Mouse (Mus musculus) intestine, embryonic 14.5 days (tissue): ENCODE data around the gene Polr3b. TPM values are rescaled to one million over a fixed set of nuclear protein-coding genes. Genes with fewer than 3 reads are reported as not detected.

ENCODE experiments used
- ATAC-seq: fragments of 200-750 bp; cut with Nextera tagmentation; replicated peaks from 2 replicates; pipeline ENCODE4 v1.8.0; 2017; ENCODE audit warnings: low read depth, moderate number of reproducible peaks, moderate TSS enrichment, moderate library complexity; ENCODE audit not compliant: low FRiP score, low TSS enrichment
- DNase-seq: peaks from one replicate; pipeline ENCODE4 v3.0.0-alpha.2; 2018; ENCODE audit warnings: low spot score
- H3K27ac ChIP-seq: fragments of 300-500 bp; sonication (generic); 2 replicates; pipeline ENCODE4 v1.5.1; 2014; ENCODE audit warnings: low read depth, mild to moderate bottlenecking, control low read depth
- H3K27me3 ChIP-seq: fragments of 300-500 bp; sonication (generic); replicated peaks from 2 replicates; pipeline ENCODE4 v1.6.1; 2014; ENCODE audit warnings: low read length, control low read depth; ENCODE audit not compliant: control insufficient read depth, insufficient read depth
- H3K36me3 ChIP-seq: fragments of 300-500 bp; sonication (generic); 2 replicates; pipeline ENCODE4 v1.6.1; 2014; ENCODE audit warnings: low read length, control low read depth; ENCODE audit not compliant: control insufficient read depth, insufficient read depth
- H3K4me1 ChIP-seq: fragments of 300-500 bp; sonication (generic); replicated peaks from 2 replicates; pipeline ENCODE4 v1.6.1; 2014; ENCODE audit warnings: low read length, control low read depth, mixed read lengths; ENCODE audit not compliant: control insufficient read depth, insufficient read depth
- H3K4me2 ChIP-seq: fragments of 300-500 bp; sonication (generic); 2 replicates; pipeline ENCODE4 v1.6.1; 2014; ENCODE audit warnings: low read length
- H3K4me3 ChIP-seq: fragments of 300-500 bp; sonication (generic); 2 replicates; pipeline ENCODE4 v1.5.1; 2014; ENCODE audit warnings: low read depth, low read length, control low read depth, mixed read lengths
- H3K9ac ChIP-seq: fragments of 300-500 bp; sonication (generic); 2 replicates; pipeline ENCODE4 v1.6.1; 2014; ENCODE audit warnings: mild to moderate bottlenecking, low read length
- H3K9me3 ChIP-seq: fragments of 300-500 bp; sonication (generic); 2 replicates; pipeline ENCODE4 v1.6.1; 2016; ENCODE audit warnings: low read length, control low read depth; ENCODE audit not compliant: control insufficient read depth
- WGBS: fragments of 180-500 bp; shearing (Covaris S2); extraction: QIAGEN DNeasy Blood & Tissue Kit; methylation state at CpG from one replicate; pipeline ENCODE4 v1.1.7; 2014; 5-methylcytosine and 5-hydroxymethylcytosine counted together
- polyA plus RNA-seq: library from polyadenylated mRNA; unstranded; fragments of >200 nt; fragmentation: Nextera tagmentation; extraction: Ambion mirVana; gene quantifications from 2 replicates; pipeline ENCODE4 v1.2.1, GENCODE M21; 2014

The Polr3b gene
- polyA plus RNA-seq, 1 experiment from 2014 or later, result 16.0 TPM

GRCm38 (mm10) chr10:84646506-84647102, 24.5 kb downstream of the Polr3b start:
- WGBS, result 90% methylated on average over 12 of the region's 12 CpGs
- no peak overlapping the region for H3K27ac ChIP-seq
- no peak for DNase-seq
- peaks cover 26% of the 10 kb centered on the region for H3K36me3 ChIP-seq
- H3K9me3 ChIP-seq, result no peaks in the 10 kb centered on the region
- H3K4me3 ChIP-seq, result no peak overlapping the region
- H3K4me1 ChIP-seq, result no peaks in the 10 kb centered on the region
- ATAC-seq, result no peak
- H3K9ac ChIP-seq, result no peak overlapping the region
- no peak overlapping the region for H3K4me2 ChIP-seq
- no peaks in the 10 kb centered on the region for H3K27me3 ChIP-seq

DNA sequence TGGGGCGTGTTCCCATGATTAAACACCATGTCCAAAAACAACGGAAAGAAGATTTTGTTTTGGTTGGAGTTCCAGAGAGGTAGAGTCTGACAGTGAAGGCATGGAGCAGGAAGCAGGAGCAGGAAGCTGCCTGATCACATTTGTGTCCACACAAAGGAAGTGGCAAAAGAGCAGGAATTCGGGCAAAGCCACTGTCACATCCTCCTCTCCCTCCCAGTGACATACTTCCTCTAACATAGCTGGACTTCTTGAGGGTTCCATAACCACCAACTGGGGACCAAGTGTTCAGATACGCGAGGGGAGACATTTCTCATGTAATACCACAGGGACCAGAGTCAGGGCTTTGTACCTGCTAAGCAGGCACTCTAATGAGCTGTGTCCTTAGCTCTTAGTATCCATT, 25.2 kb downstream of the Polr3b start:
- no peaks in the 10 kb centered on the region for H3K9me3 ChIP-seq
- WGBS, result 83% methylated on average over 5 of the region's 5 CpGs
- no peak overlapping the region for H3K4me3 ChIP-seq
- DNase-seq, result no peak
- H3K9ac ChIP-seq, result no peak overlapping the region
- no peaks in the 10 kb centered on the region for H3K4me1 ChIP-seq
- H3K36me3 ChIP-seq, result peaks cover 26% of the 10 kb centered on the region
- no peak overlapping the region for H3K4me2 ChIP-seq
- no peak overlapping the region for H3K27ac ChIP-seq
- ATAC-seq, result no peak
- no peaks in the 10 kb centered on the region for H3K27me3 ChIP-seq

- H3K4me1 ChIP-seq, result no peaks in the 10 kb centered on the region
- H3K9ac ChIP-seq, result no peak overlapping the region
- H3K27me3 ChIP-seq, result no peaks in the 10 kb centered on the region
- no peak overlapping the region for H3K4me2 ChIP-seq
- 78% methylated on average over 4 of the region's 4 CpGs for WGBS
- H3K27ac ChIP-seq, result no peak overlapping the region
- H3K36me3 ChIP-seq, result peaks cover 35% of the 10 kb centered on the region
- H3K4me3 ChIP-seq, result no peak overlapping the region
- H3K9me3 ChIP-seq, result no peaks in the 10 kb centered on the region
- DNase-seq (no peak), ATAC-seq (no peak)
Measured at GRCm38 (mm10) chr10:84648911-84649310, 26.8 kb downstream of the Polr3b start.

DNA sequence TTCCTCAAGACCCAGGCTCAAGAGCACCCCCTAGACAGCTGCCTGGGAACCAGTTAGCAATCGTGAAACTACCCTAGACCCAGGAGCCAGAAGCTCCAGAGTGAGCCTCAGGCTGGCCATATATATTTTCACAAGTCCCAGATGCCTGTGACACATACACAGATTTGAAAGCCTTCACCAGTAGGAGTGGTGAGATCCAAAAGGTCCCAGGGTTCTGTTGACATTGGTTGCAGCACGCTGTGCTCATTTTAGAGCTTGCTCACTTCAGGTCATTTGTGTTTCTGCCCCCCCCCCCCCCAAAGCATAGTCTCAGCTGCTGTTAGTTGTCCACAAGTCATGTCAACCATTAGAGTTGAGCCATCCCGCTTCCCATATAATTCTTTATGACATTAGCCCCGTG, 31.9 kb downstream of the Polr3b start:
- H3K4me2 ChIP-seq, result no peak overlapping the region
- no peak overlapping the region for H3K9ac ChIP-seq
- no peaks in the 10 kb centered on the region for H3K27me3 ChIP-seq
- no peak overlapping the region for H3K27ac ChIP-seq
- DNase-seq (no peak), ATAC-seq (no peak)
- WGBS, result 79% methylated on average over 4 of the region's 4 CpGs
- H3K36me3 ChIP-seq, result peaks cover 14% of the 10 kb centered on the region
- H3K4me3 ChIP-seq, result no peak overlapping the region
- no peaks in the 10 kb centered on the region for H3K9me3 ChIP-seq
- 0 out of 2 replicates have a peak, but pooled peaks cover 5% of the 10 kb centered on the region for H3K4me1 ChIP-seq

GRCm38 (mm10) chr10:84654731-84655130, 32.6 kb downstream of the Polr3b start:
- DNase-seq (no peak), ATAC-seq (no peak)
- H3K36me3 ChIP-seq, result peaks cover 13% of the 10 kb centered on the region; the same call in 1 of the 2 replicates
- H3K4me1 ChIP-seq, result 0 out of 2 replicates have a peak, but pooled peaks cover 5% of the 10 kb centered on the region
- H3K27me3 ChIP-seq, result no peaks in the 10 kb centered on the region
- H3K4me2 ChIP-seq, result no peak overlapping the region
- WGBS, result 80% methylated on average over 4 of the region's 4 CpGs
- H3K4me3 ChIP-seq, result no peak overlapping the region
- H3K9me3 ChIP-seq, result no peaks in the 10 kb centered on the region
- no peak overlapping the region for H3K27ac ChIP-seq
- H3K9ac ChIP-seq, result no peak overlapping the region

DNA sequence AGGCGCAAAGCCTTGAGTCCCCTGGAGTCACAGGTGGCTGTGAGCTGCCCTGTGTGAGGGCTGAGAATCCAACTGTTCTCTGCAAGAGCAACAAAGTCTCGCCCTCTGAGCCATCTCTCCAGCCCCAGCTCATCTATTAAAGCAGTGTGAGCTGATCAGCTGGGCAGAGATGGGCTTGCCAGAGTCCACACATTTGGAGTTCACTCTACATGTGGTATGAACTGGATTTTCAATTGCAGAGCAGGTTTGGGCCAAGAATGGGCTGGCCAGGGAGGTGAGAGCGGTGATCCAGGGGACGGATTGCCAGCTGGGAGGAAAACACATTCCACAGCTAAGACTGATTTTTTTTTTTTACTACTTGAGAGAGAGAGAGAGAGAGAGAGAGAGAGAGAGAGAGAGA, 34.5 kb downstream of the Polr3b start:
- no peak overlapping the region for H3K4me3 ChIP-seq
- DNase-seq, result no peak
- peaks cover 9% of the 10 kb centered on the region; the same call in 1 of the 2 replicates for H3K36me3 ChIP-seq
- H3K4me2 ChIP-seq, result no peak overlapping the region
- no peaks in the 10 kb centered on the region for H3K9me3 ChIP-seq
- WGBS, result 83% methylated on average over 4 of the region's 4 CpGs
- H3K9ac ChIP-seq, result no peak overlapping the region
- 0 out of 2 replicates have a peak, but pooled peaks cover 5% of the 10 kb centered on the region for H3K4me1 ChIP-seq
- H3K27ac ChIP-seq, result no peak overlapping the region
- H3K27me3 ChIP-seq, result no peaks in the 10 kb centered on the region
- ATAC-seq, result no peak

GRCm38 (mm10) chr10:84657437-84658087, 35.5 kb downstream of the Polr3b start:
- WGBS, result 71% methylated on average over 6 of the region's 6 CpGs
- Histone ChIP-seq H3K27ac (no peak overlapping the region), H3K4me2 (no peak overlapping the region), H3K4me1 (0 out of 2 replicates have a peak, but pooled peaks cover 5% of the 10 kb centered on the region), H3K27me3 (no peaks in the 10 kb centered on the region), H3K36me3 (peaks cover 7% of the 10 kb centered on the region; the same call in 1 of the 2 replicates), H3K9me3 (no peaks in the 10 kb centered on the region), H3K9ac (no peak overlapping the region), H3K4me3 (no peak overlapping the region)
- ATAC-seq, result no peak
- DNase-seq, result no peak

- DNase-seq (no peak), ATAC-seq (no peak)
- 63% methylated on average over 18 of the region's 18 CpGs for WGBS
- no peak overlapping the region for H3K9ac ChIP-seq
- H3K36me3 ChIP-seq, result peaks cover under 1% of the 10 kb centered on the region; the same call in 1 of the 2 replicates
- no peaks in the 10 kb centered on the region for H3K27me3 ChIP-seq
- H3K4me3 ChIP-seq, result no peak overlapping the region
- no peak overlapping the region for H3K4me2 ChIP-seq
- no peak overlapping the region for H3K27ac ChIP-seq
- H3K9me3 ChIP-seq, result no peaks in the 10 kb centered on the region
- 0 out of 2 replicates have a peak, but pooled peaks cover 5% of the 10 kb centered on the region for H3K4me1 ChIP-seq
Measured at GRCm38 (mm10) chr10:84658088-84658848, 36.2 kb downstream of the Polr3b start.
